Mouse (Mus musculus): ENCODE measurements around the gene Ror2.

Ror2 gene

DNA sequence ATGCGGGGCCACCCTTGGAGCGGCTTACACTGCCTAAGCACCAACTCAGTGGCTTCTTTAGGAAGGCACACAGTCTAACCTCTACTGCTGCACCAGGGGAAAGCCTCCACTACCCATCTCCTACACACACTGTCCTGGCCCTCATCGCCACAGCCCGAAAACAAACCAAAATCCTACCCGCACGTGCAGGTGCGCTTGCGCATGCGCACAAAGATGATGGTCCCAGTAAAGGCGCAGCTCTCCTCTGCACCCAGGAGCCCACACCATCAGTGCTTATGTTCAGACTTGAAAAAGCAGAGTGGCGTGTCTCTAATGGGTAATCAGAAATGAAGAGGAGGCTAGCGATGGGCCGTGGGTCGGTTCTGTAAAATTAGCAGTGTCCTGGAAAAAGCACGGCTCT lies 91.6 kb downstream of the Ror2 start:
- no peak for DNase-seq (ENCODE audit: low spot score)

DNA sequence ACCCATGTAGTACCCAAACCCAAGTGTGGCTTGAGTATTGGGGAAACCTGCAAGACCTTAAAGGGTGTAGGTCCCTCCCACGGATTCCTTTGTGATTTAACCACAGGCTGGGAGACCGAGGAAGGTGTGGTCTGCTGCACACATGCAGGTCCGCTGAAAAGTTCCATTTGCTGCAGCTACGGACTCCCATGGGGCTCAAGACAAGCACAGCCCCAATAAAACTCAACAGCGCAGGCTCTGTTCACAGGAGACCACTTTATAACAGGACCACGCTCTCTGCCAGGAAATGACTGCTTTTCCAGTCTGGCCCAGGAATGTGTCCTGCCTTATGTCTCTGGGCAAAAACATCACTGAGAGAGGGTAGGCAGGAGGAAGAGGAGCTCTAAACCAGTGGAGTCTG lies 92.2 kb downstream of the Ror2 start:
- no peak for DNase-seq (ENCODE audit: low spot score)

DNA sequence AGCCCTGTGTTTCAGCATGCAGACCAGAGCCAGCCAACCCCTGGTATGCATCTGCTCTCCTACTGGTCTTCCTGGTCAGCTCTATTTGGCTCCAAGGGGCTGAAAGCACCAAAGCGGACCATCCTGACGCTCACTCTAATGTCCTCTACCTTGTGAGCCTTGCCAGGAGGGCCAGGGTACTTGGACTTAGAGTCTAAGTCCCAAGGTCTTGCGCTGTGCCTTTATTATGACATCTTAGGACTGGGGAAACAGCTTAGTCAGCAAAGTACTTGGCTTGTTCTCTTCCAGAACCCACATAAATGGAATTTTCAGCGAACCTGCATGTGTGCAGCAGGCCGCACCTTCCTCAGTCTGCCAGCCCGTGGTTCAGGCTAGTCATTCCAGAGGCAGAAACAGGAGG lies 93.6 kb downstream of the Ror2 start:
- DNase-seq (ENCODE audit: low spot score) = no peak

DNA sequence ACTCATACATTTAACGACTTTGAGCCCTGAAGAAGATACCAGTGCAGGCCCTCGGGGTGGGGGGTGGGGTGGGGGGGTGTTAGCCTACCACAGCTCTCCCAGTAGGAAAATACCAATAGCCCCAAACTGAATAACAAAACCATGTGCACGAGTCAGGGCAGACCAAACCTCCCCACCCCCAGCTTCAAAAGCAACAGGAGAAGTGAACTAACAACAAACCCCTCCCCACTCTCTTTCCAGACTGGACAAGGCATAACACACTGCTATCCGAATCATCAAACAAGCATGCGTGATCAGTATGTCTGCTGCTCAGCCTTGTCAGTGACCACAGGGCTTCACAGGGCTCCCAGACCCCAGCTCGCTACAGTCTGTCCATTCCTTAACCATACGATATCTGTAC lies 94.3 kb downstream of the Ror2 start:
- no peak for DNase-seq (ENCODE audit: low spot score)

DNA sequence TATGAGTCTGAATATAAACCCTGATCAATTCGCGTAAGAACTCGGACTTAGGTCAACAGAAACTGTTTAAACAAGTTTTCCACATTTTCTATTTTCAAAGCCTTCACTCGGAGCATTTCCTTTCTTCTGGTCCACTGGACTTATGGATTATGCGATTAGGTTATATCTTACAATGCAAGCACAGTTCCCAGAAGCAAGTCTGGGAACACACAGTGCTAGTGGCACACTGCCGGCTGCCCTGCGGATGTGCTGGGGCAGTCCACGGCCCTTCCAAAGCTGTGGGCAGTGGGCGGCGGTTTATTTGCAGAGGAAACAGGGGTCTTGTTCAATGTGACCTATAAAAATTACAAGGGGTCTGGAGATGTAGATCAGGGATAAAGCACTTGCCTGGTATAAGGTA lies 97.0 kb downstream of the Ror2 start:
- DNase-seq (ENCODE audit: low spot score) = no peak

DNA sequence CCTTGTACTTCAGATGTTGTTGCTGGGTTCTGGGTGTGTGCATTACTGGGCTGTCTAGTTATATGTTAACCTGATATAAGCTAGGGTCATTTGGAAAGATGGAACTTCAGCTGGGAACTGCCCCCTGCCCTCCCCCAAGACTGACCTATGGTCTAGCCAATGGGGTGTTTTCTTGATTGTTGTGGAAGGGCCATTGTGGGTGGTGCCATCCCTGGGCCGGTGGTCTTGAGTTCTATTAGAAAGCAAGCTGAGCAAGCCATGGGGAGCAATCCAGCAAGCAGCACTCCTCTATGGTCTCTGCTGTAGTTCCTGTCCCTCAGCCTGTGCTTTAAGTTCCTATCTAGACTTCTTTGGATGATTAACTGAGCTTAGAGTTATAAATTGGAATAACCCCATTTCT lies 101.1 kb downstream of the Ror2 start:
- DNase-seq (ENCODE audit: low spot score) = no peak

DNA sequence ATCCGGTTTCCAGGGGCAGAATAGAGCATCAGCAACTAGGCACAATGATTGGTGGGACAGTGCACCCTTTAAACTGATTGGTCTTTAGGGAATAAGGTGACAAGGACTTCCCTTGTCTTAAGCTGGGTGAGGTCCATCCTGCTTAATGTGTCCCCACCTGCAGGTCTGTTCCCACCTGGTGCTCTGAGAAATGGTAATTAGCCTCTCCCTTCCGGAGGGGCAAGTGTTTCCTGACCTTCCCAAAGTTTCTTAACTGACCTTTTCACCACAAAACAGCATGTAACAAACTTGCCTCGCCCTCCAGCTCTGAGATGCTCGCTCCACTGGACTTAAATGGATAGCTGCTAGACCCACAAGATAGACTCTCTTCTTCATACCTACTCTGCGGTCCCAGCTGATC lies 101.8 kb downstream of the Ror2 start:
- DNase-seq (ENCODE audit: low spot score) = no peak

DNA sequence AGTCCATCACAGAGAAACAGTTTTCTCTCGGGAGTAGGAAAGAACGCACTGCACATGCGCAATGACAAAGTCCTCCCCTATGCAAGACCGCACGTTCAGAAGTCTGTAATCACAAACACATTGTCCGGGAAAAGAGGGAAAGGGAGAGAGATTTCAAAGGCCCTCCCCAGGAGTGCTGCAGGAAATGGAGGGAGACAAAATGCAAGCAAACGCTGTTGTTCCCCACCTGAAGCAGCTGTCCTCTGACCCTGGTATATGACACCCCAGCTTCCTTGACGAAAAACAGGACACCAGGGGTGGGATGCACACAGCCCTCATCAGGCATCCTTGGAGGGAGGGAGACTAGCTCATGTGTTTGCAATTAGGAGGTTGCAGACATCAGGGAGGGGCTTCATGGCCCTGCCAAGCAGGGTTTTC lies 102.8 kb downstream of the Ror2 start:
- no peak for DNase-seq (ENCODE audit: low spot score)

DNA sequence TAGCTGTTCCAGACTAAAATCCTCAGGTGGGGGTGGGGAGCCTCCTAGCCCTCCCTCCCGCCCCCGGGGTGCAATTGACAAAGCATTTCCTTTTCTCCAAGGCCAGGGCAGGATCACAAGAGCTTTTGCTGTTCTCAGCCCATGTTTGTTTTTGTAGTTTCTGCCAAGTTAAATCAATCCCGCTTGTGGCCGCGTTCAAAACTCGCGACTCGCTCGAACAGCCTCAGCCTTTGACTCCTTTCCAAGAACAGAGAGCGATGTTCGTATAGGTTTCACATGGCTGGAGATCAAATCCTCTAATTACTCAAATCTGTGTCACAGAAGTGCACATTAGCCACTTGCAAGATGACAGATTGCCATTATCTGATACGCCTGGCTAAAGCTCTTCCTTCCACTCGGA lies 107.3 kb downstream of the Ror2 start:
- DNase-seq (ENCODE audit: low spot score) = no peak

DNA sequence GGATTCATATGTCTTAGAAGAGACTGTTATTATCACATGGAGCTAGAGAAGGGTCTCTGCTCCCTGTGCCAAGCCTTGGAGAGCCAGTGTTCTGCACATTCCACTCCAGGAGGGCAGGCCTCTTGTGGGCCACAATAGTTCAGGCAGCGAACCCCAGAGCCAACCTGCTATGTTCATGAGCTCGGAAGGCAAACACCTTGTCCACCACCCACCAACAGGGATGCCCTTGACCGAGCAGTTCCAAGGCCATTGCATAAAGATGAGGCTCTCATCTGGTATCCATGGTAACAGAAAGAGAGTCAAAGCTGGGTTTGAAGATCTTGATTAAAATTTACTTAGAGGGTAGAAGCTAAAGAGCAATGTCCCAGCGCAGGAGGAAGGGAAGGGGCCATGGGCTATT lies 107.8 kb downstream of the Ror2 start:
- DNase-seq (ENCODE audit: low spot score) = no peak

DNA sequence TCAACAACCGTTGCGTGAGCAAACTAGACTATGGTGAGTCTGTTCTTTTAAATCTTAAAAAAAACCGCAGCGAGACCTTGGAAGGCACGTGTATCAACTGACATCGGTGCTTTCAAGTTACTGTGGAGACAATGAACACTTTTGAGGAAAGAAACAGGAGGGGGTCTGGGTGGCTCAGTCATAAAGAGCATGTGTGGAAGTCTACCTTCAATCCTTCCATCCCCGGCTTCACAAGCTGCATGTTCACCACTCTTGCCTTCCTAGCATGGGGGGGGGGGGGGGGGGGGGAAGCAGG lies 108.6 kb downstream of the Ror2 start:
- DNase-seq (ENCODE audit: low spot score) = no peak

DNA sequence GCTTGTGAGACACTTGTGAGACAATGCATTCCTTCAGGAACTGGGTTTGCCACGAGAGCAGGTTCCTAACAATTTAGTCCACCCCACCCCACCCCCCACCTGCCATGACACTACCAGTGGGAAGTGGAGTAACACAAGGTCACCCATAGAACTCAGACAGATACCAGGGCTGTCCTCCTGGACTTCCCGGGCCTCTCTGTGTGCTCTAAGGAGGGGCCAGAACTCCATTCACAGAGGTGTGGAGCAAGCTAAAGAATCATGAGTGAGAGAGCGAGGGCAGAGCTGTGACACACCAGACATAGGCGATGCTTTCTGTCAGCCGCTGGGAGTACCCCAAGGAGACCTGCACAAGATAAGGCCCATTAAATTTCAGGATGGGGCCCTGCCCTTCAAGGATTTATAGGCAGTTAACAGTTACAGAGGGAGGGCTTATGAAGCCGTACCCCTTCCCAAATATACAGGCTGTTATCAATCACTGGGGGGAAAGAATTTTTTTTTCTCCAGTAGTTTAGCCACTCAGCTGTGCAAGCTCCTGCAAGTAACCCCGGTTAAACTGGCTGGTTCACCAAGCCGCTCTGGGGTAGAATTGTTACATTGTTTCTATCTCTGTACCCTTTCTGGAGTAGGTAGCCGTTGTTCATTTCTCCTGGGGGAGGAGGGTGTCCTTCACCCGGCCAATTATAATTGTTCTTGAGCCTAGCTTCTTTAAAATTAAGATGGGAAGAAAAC lies 109.1 kb downstream of the Ror2 start:
- DNase-seq (ENCODE audit: low spot score) = no peak

DNA sequence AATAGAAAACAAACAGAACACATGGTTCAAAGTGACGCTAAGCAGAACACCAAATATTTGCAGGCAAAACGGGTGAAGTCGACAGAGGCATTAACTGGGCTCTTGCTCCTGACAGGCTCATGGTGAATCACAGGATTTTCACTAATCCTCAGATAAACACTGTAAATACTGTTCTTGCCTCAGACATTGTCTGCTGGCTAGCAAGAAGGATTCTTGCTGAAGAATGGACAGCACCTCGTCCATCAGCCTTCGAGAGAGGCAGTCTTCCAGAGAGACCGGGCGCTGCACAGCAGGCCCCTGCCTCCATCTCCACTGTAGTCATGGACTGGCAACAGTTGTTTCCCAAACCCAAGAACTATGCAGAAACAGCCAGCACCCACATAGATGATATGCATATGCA lies 110.9 kb downstream of the Ror2 start:
- DNase-seq (ENCODE audit: low spot score) = no peak

DNA sequence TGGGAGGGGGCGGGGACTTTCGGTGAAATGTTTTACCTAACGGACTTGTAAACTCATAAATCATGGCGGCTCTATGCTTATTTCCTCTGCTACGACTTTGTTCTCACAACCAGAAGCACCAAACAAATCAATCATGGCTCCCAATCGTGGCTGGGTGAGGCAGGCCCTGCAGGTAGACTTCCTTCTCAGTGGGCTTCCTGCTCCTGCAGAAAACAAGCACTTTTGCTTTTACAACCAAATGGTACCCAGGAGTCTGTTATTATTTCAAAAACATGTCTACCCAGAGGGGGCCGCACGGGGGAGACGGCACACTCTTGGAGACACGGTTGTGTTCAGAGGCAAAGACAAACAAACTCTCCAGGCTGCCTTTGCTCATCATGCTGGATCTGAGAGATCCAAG lies 122.3 kb downstream of the Ror2 start:
- DNase-seq (ENCODE audit: low spot score) = no peak

DNA sequence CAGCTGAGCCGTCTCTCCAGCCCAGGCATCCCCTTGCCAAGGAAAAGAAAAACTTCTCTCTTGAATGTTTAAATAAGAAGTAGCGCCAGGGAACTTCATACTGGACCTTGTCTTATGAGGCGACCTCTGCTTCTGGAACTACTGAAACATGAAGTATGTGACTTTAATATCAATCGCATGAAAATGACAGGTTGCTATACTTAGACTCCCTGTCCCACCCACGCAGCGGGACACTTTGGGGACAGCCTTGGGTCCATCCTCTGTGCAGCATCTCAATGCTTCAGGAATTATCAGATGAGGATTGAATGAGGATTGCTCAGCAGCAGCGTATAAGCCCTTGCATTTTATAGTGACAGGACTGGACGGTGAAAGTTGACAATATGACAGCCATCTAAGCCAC lies 122.9 kb downstream of the Ror2 start:
- DNase-seq (ENCODE audit: low spot score) = no peak

DNA sequence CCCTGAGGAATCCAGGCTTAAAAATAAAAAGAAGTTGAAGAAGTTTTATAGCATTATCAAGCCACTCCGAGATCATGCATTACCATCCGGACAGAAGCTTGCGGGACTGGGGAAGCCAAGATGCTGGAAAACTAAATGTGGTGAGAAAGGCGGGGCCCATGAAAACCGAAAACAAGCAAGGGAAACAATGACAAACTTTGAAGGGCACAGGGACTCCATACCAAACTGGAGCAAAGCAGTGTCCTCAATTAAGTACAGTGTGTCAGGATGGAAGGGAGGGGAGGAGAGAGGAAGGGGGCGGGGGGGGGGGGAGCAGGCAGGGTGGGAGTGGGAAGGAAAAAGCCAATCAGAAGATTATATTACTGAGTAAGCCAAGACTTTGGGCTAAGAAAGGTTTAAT lies 126.4 kb downstream of the Ror2 start:
- DNase-seq (ENCODE audit: low spot score) = no peak

DNA sequence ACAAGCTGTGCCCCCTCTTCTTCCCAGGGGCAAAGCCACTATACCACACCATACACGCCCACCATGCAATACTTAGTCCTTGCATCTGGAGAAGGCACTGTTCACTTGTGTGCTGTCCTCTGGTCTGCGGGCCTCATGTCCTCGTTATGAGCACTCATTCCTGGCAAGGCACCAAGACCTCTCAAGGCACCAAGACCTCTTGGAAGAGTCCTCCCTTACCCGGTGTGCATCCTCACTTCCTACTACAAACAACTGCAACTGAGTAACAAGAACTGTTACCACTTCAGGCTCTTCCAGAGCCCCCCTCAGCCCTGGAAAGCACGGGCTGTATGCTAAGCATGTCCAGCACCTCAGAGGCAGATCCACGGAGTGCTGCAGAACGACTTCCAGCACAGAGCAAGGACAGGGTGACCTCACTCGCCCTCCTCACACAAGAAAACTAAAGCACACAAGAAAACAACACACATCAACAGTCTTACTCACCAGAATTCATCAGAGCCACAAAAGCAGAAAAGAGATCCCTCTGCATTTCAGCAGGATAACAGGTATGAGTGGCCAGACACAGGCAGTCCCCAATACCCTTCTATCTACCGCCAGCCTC lies 127.4 kb downstream of the Ror2 start:
- DNase-seq (ENCODE audit: low spot score) = no peak

DNA sequence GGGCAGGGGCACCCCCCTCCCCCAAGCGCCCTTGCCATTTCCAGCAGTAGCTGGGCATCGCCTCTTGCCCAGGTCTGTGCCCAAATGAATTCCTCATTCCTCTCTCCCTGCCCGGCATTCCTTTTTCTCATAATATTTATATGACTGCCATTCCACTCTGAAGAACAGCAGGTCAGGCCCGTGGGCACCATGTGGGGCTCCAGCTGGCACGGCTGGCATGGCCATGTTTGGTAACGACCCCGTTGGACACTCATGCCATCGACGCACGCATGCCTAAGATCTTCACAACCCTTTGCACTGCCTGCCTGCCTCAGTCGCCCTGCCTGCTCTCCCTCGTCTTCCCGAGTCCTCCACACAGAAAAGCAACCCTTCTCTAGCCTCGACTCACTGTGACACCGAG lies 129.0 kb downstream of the Ror2 start:
- no peak for DNase-seq (ENCODE audit: low spot score)

DNA sequence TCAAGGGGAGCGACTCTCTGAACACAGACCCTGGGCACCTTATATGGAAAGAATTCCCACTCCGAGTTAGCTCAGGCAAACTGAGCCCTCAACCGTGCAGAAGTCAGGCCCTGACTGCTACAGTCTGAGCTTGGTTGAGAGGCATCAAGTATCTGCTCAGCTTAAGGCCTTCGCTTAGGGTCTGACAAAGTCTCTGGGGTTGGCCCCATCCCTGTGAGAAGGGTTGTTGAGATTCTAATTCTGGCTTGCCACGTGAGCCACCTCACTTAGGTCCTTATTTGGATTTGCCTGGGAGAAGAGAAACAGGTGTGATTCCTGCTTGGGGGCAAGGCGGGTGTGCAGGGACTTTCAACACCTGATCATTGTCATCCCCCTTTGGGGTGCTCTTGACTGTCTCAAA lies 129.6 kb downstream of the Ror2 start:
- DNase-seq (ENCODE audit: low spot score) = no peak

DNA sequence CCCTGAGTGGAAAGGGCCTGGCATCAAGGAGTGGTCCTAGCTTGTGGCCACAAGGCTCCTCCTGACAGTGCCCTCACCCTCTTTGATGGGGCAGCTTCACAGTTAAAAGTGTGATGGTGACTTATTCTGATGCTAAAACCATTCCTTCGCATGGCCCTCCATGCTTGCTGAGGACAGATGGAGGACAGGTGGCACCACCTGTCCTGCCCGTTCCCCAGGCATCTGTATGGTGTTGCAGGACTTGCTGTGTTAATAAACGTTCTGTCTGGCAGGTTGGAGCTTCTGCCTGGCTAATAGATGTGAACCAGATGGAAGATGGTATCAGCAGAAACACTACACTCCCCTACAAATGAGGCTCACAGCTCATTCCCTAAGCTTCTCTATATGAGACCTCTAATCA lies 140.4 kb downstream of the Ror2 start:
- no peak for DNase-seq (ENCODE audit: low spot score)

DNA sequence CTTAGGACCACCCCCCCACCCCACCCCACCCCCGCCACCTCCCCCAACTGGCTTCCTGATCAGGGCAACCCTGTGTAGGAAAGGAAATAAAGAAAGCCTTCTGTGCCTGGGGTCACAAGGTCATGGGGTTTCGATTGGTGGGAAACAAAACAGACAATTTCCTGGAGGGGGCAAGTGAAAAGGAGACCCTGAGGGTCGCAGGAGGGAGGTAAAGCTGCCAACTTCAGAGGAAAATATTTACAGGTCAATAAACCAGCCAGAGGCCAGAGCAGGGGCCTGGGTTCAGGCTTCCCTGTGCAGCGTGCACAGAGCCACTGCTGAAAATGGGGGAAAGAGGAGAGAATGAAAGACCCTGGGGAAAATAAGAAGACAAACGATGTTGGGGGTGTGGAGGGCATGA lies 142.8 kb downstream of the Ror2 start:
- DNase-seq (ENCODE audit: low spot score) = no peak

DNA sequence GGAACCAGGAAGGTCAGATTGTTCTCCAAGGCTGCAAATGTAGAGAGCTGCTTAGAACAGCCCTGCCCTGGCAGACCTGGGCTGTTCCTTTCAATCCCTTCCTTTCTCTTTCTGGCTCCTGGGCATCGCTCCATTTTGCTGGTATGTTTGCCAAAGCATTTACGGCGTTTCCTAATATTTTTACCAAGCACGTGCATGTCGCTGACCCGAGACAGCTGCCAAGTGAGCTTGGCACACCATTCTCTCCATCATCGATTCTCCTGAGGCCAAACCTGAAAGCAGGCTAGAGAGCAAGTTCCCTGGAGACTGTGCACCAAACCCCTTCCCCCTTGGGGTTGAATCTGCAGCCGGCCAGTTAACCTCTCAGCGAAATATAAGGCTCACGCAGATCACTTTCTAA lies 143.7 kb downstream of the Ror2 start:
- DNase-seq (ENCODE audit: low spot score) = no peak

DNA sequence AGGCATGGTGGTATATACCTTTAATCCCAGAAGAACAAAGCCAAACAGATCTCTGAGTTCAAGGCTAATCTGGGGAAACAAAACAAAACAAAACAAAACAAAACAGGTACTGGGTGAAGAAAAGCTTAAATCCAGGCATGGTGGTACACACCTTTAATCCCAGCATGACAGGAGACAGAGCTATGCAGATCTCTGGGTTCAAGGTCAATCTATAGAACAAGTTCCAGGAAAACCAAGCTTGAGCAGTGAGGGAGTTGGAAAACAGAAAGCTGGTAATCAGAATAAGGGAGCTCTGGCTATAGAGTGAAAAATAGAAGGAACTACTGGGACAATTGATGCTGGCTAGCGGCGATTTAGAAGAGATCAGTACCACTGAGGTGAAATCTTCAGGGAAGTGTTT lies 145.6 kb downstream of the Ror2 start:
- DNase-seq (ENCODE audit: low spot score) = no peak

DNA sequence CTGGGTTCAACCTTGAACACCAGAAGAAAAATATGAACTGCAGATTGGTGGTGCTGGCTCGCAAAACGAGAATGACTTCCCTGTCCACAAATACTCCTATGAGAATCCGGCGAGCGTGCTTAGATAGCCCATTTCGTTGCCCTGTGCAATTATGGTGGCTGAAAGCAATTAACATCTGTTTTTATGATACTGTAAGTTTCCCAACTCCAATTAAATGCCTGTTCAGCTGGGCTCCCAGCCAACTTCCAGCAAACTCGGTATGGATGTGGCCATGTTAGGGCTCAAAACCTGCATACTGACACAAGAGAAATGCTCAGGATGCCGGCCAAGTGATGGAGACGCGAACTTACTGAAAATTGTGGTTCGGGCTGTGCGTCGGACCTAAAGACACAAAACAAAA lies 155.4 kb downstream of the Ror2 start:
- DNase-seq (ENCODE audit: low spot score) = no peak

DNA sequence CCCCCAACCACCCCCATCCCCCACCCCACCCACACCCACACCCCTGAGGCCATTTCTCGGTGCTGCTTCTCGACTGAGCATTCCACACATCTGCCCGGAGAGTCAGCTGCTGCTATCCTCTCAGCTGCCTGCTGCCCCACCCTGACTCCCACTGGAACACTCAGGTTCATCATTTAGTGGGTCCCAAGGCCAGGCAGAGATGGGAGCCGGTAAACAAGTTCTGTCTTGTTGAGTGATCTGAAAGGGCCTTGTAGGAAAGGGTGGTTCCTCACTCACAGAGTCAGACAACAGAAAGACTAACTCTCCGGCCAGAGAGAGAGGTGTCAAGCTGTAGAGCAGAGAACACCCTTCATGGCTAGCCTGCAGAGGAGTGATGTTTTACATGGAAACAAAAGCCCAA lies 155.9 kb downstream of the Ror2 start:
- no peak for DNase-seq (ENCODE audit: low spot score)

All from left cerebral cortex, adult 11 months (tissue).